ENCODE assay signal across 10 mouse cellular contexts in genomic region chr5:44174046-44174445, GRCm38 (mm10).
"Had no signal": no experiment of that assay in that cellular context is flagged by ENCODE, and none has a peak within 500 bp of the region (broad histone marks: within the 10 kb centered on the region; RNA-seq: fewer than 3 reads in every experiment).

No protein-coding gene starts in this region.

- DNase-seq: kidney, postnatal 14 days; liver; liver, embryonic 13.5 days; liver, postnatal 0 days; lung, postnatal 36 days; retina, postnatal 1 day; right cerebral cortex, postnatal 14 days; thymus, adult 2 months; thymus, postnatal 25 days had no signal

- ATAC-seq: liver, postnatal 0 days; midbrain, embryonic 13.5 days had no signal
